Mouse (Mus musculus): ENCODE results near the gene Akr1b10.

- TF ChIP-seq CTCF (IDR thresholded peaks at IDR 0.05) (no peak), EP300 (IDR thresholded peaks at IDR 0.05) (no peak)
These were observed 28.0 kb downstream of the Akr1b10 start, which contains the start of gene Akr1b7 for GRCm38 (mm10) chr6:34412023-34412422.
